Mouse (Mus musculus): Measurements from ENCODE around the gene Abcg2. TPM values are rescaled to one million over a fixed set of nuclear protein-coding genes. Genes with fewer than 3 reads are reported as not detected.

Abcg2 gene
- polyA plus RNA-seq, 1 experiment = not detected

GRCm38 (mm10) chr6:58606642-58607041, 22.3 kb downstream of the Abcg2 start:
- H3K4me1 ChIP-seq (ENCODE audit: control insufficient read depth, insufficient read depth, low read length) = no peaks in the 10 kb centered on the region
- TF ChIP-seq CTCF (IDR thresholded peaks at IDR 0.05; ENCODE audit: insufficient read depth, low read depth, low read length) (no peak), POLR2A (IDR thresholded peaks at IDR 0.05; ENCODE audit: insufficient read depth, low read depth, low read length) (no peak)
- H3K27ac ChIP-seq (ENCODE audit: insufficient read depth, low read depth, low read length) = no peak overlapping the region
- H3K4me3 ChIP-seq (ENCODE audit: insufficient read depth, low read depth, low read length) = no peak overlapping the region
- 72% methylated on average over 4 of the region's 4 CpGs for WGBS

GRCm38 (mm10) chr6:58608422-58608821, 24.1 kb downstream of the Abcg2 start:
- no peak overlapping the region for H3K4me3 ChIP-seq (ENCODE audit: insufficient read depth, low read depth, low read length)
- TF ChIP-seq CTCF (IDR thresholded peaks at IDR 0.05; ENCODE audit: insufficient read depth, low read depth, low read length) (no peak), POLR2A (IDR thresholded peaks at IDR 0.05; ENCODE audit: insufficient read depth, low read depth, low read length) (no peak)
- H3K27ac ChIP-seq (ENCODE audit: insufficient read depth, low read depth, low read length) = no peak overlapping the region
- WGBS = 76% methylated on average over 2 of the region's 2 CpGs
- H3K4me1 ChIP-seq (ENCODE audit: control insufficient read depth, insufficient read depth, low read length) = no peaks in the 10 kb centered on the region

- TF ChIP-seq POLR2A (IDR thresholded peaks at IDR 0.05; ENCODE audit: insufficient read depth, low read depth, low read length) (no peak), CTCF (IDR thresholded peaks at IDR 0.05; ENCODE audit: insufficient read depth, low read depth, low read length) (no peak)
- WGBS = 85% methylated on average over 6 of the region's 6 CpGs
- H3K27ac ChIP-seq (ENCODE audit: insufficient read depth, low read depth, low read length) = no peak overlapping the region
- no peak overlapping the region for H3K4me3 ChIP-seq (ENCODE audit: insufficient read depth, low read depth, low read length)
- H3K4me1 ChIP-seq (ENCODE audit: control insufficient read depth, insufficient read depth, low read length) = no peaks in the 10 kb centered on the region
These were observed 25.8 kb downstream of the Abcg2 start for GRCm38 (mm10) chr6:58609919-58610759.

GRCm38 (mm10) chr6:58610760-58611654, 26.7 kb downstream of the Abcg2 start:
- H3K4me3 ChIP-seq (ENCODE audit: insufficient read depth, low read depth, low read length) = no peak overlapping the region
- no peak for TF ChIP-seq POLR2A (IDR thresholded peaks at IDR 0.05; ENCODE audit: insufficient read depth, low read depth, low read length)
- TF ChIP-seq CTCF (IDR thresholded peaks at IDR 0.05; ENCODE audit: insufficient read depth, low read depth, low read length) = no peak
- 72% methylated on average over 4 of the region's 4 CpGs for WGBS
- H3K4me1 ChIP-seq (ENCODE audit: control insufficient read depth, insufficient read depth, low read length) = no peaks in the 10 kb centered on the region
- H3K27ac ChIP-seq (ENCODE audit: insufficient read depth, low read depth, low read length) = no peak overlapping the region

- Histone ChIP-seq H3K4me3 (ENCODE audit: insufficient read depth, low read depth, low read length) (no peak overlapping the region), H3K27ac (ENCODE audit: insufficient read depth, low read depth, low read length) (no peak overlapping the region), H3K4me1 (ENCODE audit: control insufficient read depth, insufficient read depth, low read length) (no peaks in the 10 kb centered on the region)
- 87% methylated on average over 5 of the region's 5 CpGs for WGBS
- no peak for TF ChIP-seq CTCF (IDR thresholded peaks at IDR 0.05; ENCODE audit: insufficient read depth, low read depth, low read length)
- no peak for TF ChIP-seq POLR2A (IDR thresholded peaks at IDR 0.05; ENCODE audit: insufficient read depth, low read depth, low read length)
These were observed 39.8 kb downstream of the Abcg2 start for GRCm38 (mm10) chr6:58624126-58624525.

- no peak for TF ChIP-seq POLR2A (IDR thresholded peaks at IDR 0.05; ENCODE audit: insufficient read depth, low read depth, low read length)
- TF ChIP-seq CTCF (IDR thresholded peaks at IDR 0.05; ENCODE audit: insufficient read depth, low read depth, low read length) = no peak
- Histone ChIP-seq H3K4me3 (ENCODE audit: insufficient read depth, low read depth, low read length) (no peak overlapping the region), H3K27ac (ENCODE audit: insufficient read depth, low read depth, low read length) (no peak overlapping the region), H3K4me1 (ENCODE audit: control insufficient read depth, insufficient read depth, low read length) (no peaks in the 10 kb centered on the region)
- 82% methylated on average over 2 of the region's 2 CpGs for WGBS
These were observed 44.9 kb downstream of the Abcg2 start for GRCm38 (mm10) chr6:58629238-58629637.

GRCm38 (mm10) chr6:58632419-58632818, 48.1 kb downstream of the Abcg2 start:
- no peak for TF ChIP-seq POLR2A (IDR thresholded peaks at IDR 0.05; ENCODE audit: insufficient read depth, low read depth, low read length)
- no peak for TF ChIP-seq CTCF (IDR thresholded peaks at IDR 0.05; ENCODE audit: insufficient read depth, low read depth, low read length)
- 88% methylated on average over 3 of the region's 3 CpGs for WGBS
- Histone ChIP-seq H3K27ac (ENCODE audit: insufficient read depth, low read depth, low read length) (no peak overlapping the region), H3K4me1 (ENCODE audit: control insufficient read depth, insufficient read depth, low read length) (no peaks in the 10 kb centered on the region), H3K4me3 (ENCODE audit: insufficient read depth, low read depth, low read length) (no peak overlapping the region)

- no peaks in the 10 kb centered on the region for H3K4me1 ChIP-seq (ENCODE audit: control insufficient read depth, insufficient read depth, low read length)
- TF ChIP-seq CTCF (IDR thresholded peaks at IDR 0.05; ENCODE audit: insufficient read depth, low read depth, low read length) (no peak), POLR2A (IDR thresholded peaks at IDR 0.05; ENCODE audit: insufficient read depth, low read depth, low read length) (no peak)
- no peak overlapping the region for H3K4me3 ChIP-seq (ENCODE audit: insufficient read depth, low read depth, low read length)
- H3K27ac ChIP-seq (ENCODE audit: insufficient read depth, low read depth, low read length) = no peak overlapping the region
- 76% methylated on average over 4 of the region's 4 CpGs for WGBS
These were observed 49.4 kb downstream of the Abcg2 start for GRCm38 (mm10) chr6:58633731-58634130.

GRCm38 (mm10) chr6:58638566-58638965, 54.2 kb downstream of the Abcg2 start:
- TF ChIP-seq POLR2A (IDR thresholded peaks at IDR 0.05; ENCODE audit: insufficient read depth, low read depth, low read length) (no peak), CTCF (IDR thresholded peaks at IDR 0.05; ENCODE audit: insufficient read depth, low read depth, low read length) (no peak)
- Histone ChIP-seq H3K4me1 (ENCODE audit: control insufficient read depth, insufficient read depth, low read length) (no peaks in the 10 kb centered on the region), H3K4me3 (ENCODE audit: insufficient read depth, low read depth, low read length) (no peak overlapping the region), H3K27ac (ENCODE audit: insufficient read depth, low read depth, low read length) (no peak overlapping the region)

All from olfactory bulb, adult 2 months (tissue).